Mouse (Mus musculus) MEL (cell line): ENCODE results near the gene Nme2.

ENCODE experiments used
- CTCF ChIP-seq, 3 experiments: IDR thresholded peaks in 2 of 3; conservative IDR thresholded peaks in 1 of 3; 2 replicates each; pipeline ENCODE4 v1.5.1; 2011 to 2012; ENCODE audit warnings: low read length in 3 of 3, low read depth in 2 of 3, mild to moderate bottlenecking in 2 of 3, improper control_type of control experiment in 1 of 3, inconsistent platforms in 1 of 3, mixed read lengths in 1 of 3, moderate library complexity in 1 of 3; ENCODE audit not compliant: control insufficient read depth in 1 of 3, insufficient read depth in 1 of 3, poor library complexity in 1 of 3, severe bottlenecking in 1 of 3
- E2F4 ChIP-seq: IDR thresholded peaks from 2 replicates; pipeline ENCODE4 v1.6.1; 2011; ENCODE audit warnings: low read depth, low read length, improper control_type of control experiment, borderline replicate concordance
- EP300 ChIP-seq, 2 experiments: IDR thresholded peaks; 2 replicates each; pipeline ENCODE4 v1.6.1; 2011; ENCODE audit warnings: improper control_type of control experiment in 2 of 2, low read length in 2 of 2, low read depth in 1 of 2, mild to moderate bottlenecking in 1 of 2
- MAX ChIP-seq: IDR thresholded peaks from 2 replicates; pipeline ENCODE4 v1.6.1; 2011; ENCODE audit warnings: low read length, improper control_type of control experiment
- NELFE ChIP-seq: IDR thresholded peaks from 2 replicates; pipeline ENCODE4 v1.6.1; 2011; ENCODE audit warnings: low read depth, low read length, improper control_type of control experiment
- POLR2A ChIP-seq, 2 experiments: IDR thresholded peaks; 2 replicates each; pipeline ENCODE4 v1.6.1; 2011 to 2012; ENCODE audit warnings: low read length in 2 of 2, mild to moderate bottlenecking in 2 of 2, control low read depth in 1 of 2, improper control_type of control experiment in 1 of 2, low read depth in 1 of 2, moderate library complexity in 1 of 2; ENCODE audit not compliant: control insufficient read depth in 1 of 2, insufficient read depth in 1 of 2, poor library complexity in 1 of 2

DNA sequence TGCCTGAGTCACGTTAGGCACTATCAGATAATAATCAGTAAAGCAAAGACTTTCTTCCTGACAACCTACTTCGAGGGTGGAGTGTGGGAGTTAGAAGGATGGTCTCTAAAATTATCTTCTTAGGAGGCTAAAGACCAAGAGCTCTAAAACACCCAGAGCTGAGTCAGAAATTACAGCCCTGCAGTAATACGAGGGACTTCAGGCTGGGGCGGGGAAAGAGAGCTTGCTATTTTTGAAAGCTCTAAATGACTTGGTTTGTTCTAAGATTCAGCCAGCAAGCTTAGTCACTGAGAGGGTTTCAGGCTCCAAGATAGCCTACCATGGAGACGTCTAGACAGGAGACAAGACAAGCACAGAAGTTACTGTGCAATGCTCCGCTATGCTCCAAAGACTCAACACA lies 9.3 kb upstream of the Nme2 start:
- TF ChIP-seq CTCF (IDR thresholded peaks at IDR 0.05 in 2 of 3, conservative IDR thresholded peaks at IDR 0.05 in 1 of 3; ENCODE audit: control insufficient read depth in 1 of 3, insufficient read depth in 1 of 3, low read depth in 2 of 3, low read length in 3 of 3, poor library complexity in 1 of 3, severe bottlenecking in 1 of 3), result no peak
- no peak for TF ChIP-seq EP300 (IDR thresholded peaks at IDR 0.05; ENCODE audit: low read depth in 1 of 2, low read length in 2 of 2)
- TF ChIP-seq MAX, result no peak
- no peak for TF ChIP-seq POLR2A (IDR thresholded peaks at IDR 0.05; ENCODE audit: control insufficient read depth in 1 of 2, insufficient read depth in 1 of 2, low read depth in 1 of 2, low read length in 2 of 2, poor library complexity in 1 of 2)
- TF ChIP-seq E2F4, result no peak
- no peak for TF ChIP-seq NELFE
